Mouse (Mus musculus): ENCODE results near the gene Pgs1.

Gene Pgs1

DNA sequence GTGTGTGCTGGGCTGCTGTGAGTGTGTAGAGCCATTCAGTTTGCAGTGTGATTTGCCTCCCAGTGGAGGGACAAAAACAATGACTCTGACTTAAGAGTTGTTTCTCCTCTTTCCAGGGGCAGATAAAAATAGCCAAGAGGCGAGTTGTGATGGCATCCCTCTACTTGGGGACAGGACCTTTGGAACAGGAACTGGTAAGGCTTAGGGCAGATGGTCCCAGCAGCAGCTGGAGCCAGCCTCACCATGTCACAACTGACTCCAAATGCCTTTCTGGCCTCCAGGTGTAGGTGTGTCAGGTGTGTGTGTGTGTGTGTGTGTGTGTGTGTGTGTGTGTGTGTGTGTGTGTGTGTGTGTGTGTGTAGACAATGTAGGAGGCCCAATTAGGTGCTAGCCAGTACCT lies 14.0 kb downstream of the Pgs1 start:
- DNase-seq (ENCODE audit: low read depth, low spot score), result no peak

DNA sequence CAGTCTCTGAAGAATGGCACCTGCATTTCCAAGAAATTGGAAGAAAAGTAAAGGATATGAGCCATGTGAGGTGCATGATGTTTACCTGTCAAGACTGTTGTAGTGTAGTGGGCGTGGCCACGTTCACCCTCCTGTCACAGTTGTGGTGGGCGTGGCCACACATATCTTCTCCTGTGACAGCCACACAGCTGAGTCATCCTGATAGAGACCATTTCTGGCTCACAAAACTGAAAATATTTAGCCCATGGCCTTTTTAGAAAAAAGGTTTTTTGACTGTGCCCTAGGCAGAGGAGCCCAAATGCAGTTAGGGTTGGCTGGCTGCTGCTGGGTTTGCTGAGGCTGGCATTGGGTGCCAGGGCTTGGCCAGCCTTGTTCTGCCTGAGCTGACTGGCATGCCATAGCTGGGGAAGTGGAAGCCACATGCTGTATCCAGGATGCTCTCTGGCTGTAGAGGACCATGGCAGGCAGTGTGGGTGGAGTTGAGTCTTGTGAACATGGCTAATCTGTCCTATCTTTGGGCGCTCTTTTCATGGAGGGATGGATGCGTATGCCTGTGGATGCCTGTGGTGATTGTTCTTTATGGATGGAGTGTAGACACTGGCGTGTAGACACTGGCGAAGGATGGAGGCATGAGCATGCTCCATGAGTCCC lies 14.6 kb downstream of the Pgs1 start:
- DNase-seq (ENCODE audit: low read depth, low spot score), result no peak

DNA sequence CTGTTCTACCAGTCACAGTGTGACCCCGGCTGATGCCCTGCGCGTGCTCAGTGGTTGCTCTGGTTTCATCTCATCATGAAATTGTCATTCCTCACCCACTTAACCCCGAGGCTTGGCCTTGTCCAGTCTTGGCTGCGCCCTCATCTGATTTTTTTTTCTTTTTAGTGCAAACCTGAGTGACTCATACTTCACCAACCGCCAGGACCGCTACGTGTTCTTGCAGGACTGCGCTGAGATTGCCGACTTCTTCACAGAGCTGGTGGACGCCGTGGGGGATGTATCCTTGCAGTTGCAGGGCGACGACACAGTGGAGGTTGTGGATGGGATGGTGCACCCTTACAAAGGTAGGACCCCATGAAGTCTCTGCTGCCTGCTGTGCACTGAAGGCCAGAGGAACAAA lies 17.1 kb downstream of the Pgs1 start:
- DNase-seq (ENCODE audit: low read depth, low spot score), result no peak

DNA sequence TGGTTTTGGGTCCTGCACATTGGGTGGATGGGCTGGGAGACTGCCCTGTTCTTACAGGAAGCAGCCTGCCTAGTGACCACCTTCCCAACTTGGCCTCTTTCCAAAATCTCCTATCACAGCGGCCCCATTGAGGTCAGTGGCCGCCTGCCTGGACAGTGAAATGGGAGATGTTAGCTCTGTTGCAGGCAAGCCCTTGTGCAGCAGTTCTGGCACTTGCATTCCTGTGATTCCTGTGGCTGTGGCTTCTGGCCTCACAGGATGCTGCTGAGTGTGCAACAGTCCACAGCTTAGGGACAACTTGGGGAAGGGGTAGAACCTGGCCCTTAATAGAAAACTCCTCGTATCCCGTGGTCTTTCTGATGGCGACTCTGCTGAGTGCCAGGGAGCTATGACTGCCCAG lies 17.6 kb downstream of the Pgs1 start:
- no peak for DNase-seq (ENCODE audit: low read depth, low spot score)

DNA sequence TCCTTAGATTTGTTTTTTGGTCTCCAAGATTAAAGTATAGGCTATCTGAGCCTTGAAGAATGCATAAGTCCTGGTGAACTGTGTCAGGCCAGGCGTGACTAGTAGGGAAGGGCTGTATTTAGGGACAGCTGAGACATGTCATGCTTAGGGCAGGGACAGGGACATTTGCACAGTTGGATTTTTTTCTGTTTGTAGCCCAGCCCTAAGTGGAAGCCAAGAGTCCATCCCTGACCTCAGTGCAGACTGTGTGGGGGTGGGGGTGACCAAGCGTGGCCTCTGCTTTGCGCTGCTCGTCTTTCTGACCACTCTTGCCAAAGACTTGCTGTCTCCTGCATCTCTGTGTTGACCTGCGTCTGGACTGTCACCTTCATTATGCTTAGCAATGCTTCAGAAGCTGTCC lies 18.1 kb downstream of the Pgs1 start:
- no peak for DNase-seq (ENCODE audit: low read depth, low spot score)

DNA sequence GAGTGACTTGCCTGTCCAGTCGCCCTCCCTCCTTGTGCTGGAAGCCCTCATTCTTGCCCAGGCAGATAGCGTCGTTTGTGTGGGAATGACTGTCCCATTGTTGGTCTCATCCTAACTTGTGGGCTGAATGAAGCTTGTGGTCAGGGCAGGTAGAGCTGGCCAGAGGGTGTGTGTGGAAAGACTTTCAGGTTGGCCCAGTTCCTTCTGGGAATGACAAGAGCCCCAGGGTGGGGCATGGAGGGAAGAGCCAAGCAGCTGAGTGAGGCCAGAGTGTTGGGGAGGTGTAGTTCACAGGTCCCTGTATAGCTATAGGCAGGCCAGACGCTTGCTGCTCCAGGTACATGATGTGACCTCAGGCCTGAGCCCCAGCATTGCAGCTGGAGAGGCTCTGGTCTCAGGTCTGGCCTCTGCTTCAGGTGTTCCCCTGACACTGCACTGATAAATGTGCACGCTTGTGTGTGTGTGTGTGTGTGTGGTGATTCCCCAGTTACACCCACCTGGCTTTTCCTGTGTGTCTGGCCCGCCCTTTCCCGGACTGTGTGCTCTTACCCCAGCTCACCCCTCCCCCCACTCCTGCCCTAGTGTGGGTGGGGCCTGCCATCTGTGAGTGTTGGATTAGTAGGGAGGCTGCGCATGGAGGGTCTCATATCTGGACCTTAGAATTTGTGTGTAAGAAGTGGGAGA lies 21.5 kb downstream of the Pgs1 start:
- DNase-seq (ENCODE audit: low read depth, low spot score), result no peak

DNA sequence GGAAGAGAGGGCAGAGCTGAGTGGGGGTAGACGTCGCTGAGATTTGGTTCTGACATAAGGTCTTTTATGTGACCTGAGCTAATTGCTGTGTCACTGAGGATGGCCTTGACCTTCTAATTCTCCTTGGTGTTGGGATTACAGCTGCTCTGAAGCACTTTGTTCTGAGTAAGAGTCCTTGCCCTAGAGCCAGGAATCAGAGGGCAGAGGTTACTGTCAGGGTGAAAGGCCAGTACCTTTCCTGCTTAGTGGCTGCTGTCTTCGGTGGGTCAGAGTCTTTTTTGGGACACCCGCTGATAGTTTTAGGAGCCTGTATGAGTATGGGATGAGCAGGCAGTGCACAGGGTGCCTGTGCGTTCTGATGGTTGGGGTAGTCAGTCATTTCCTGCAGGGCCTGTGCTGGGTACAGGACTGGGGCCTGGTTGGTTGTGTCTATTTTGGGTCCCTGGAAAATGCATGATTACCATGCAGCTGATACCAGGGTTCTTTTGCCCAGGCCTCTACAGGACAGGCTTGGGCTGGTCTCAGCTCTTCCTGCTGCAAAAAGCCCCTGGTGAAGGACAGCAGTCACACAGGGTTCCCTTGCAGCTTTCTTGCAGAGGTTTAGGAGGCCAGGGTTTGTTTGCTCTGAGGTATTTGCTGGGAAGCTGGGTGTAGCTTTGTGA lies 22.2 kb downstream of the Pgs1 start:
- no peak for DNase-seq (ENCODE audit: low read depth, low spot score)

DNA sequence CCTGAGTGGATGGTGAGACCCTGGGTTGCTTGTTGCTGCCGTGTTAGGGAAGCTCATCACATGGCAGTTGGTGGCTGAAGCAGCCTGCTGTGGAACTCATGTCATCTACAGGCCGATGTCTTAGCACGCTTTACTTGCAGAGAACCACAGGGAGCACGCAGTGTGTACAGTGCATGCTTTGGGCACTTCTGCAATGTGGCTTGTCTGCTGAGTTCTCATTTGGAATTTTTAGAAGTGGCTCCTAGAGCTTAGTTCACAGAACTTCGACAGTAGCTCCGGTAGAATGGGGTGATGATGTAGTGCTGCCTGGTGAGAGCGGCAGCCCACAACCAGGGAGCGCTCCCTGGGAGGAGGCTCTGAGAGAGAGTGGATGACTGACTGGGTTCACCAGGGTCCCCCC lies 22.8 kb downstream of the Pgs1 start:
- no peak for DNase-seq (ENCODE audit: low read depth, low spot score)

DNA sequence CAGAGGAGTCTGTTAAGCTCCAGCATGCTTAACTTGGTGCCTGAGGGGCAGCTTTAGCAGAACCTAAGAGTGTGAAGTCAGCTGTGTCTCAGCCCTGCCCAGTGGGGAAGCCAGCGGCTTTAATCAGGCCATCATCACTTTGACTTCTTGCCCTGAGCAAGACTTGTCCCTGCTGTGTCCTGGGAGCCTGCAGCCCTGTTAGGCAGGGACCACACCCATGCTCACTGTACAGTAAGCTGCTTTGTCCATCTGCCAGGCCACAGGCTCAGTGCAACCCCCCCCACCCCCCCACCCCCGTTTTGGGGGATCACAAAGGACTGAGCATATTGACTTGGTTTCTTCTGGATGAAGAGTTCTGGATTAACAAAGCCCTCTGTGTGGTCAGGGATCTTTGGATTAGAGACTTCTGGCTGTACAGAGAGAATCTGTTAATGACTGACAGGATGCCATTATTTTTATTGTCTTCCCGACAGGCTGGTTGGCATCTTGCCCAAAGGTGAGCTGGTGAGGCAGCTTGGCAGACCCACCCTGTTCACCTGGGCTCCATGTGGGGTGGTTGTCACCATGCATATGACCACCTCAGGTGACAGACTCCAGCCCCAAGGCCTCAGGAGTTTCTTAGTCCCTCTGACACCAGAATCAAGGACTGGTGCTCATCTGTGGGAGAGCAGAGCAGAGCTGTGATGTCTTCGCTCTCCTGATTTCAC lies 23.9 kb downstream of the Pgs1 start:
- DNase-seq (ENCODE audit: low read depth, low spot score), result no peak

DNA sequence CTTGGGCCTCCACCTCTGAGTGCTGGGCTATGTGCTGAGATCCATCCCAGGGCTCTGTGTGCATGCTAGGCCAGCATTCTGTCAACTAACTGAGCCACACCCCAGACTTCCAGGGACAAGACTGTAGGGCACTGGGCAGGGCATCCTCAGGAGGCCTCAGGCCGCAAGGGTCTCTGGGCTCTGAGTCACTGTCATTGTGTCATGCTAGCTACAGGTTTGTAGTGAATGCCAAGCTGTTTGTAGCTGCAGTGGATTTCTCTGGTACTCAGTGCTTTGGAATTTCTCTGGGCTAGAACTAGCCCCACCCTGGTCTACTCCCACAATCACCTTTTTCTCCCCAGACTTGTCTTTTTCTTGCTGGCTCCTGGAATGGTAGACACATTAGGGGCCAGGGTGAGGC lies 26.5 kb downstream of the Pgs1 start:
- no peak for DNase-seq (ENCODE audit: low read depth, low spot score)

DNA sequence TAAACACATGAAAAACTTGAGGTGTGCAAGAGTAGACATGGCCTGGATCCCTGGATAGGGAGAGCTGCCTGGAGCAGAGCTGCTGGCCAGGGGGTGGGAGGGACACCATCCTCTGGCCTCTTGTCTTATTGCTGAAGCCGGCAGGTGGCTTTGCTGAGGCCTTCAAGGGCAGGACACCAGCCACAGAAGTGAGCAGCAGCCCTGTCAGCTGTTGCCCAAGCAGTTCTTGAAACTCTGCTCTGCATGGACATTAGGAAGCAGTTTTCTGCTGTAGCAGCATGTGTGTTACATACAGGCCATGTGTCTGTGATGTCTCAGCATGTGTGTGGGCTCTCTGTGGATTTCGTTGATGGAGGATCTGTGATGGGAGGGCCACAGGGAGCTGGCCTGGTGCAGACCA lies 27.2 kb downstream of the Pgs1 start:
- no peak for DNase-seq (ENCODE audit: low read depth, low spot score)

DNA sequence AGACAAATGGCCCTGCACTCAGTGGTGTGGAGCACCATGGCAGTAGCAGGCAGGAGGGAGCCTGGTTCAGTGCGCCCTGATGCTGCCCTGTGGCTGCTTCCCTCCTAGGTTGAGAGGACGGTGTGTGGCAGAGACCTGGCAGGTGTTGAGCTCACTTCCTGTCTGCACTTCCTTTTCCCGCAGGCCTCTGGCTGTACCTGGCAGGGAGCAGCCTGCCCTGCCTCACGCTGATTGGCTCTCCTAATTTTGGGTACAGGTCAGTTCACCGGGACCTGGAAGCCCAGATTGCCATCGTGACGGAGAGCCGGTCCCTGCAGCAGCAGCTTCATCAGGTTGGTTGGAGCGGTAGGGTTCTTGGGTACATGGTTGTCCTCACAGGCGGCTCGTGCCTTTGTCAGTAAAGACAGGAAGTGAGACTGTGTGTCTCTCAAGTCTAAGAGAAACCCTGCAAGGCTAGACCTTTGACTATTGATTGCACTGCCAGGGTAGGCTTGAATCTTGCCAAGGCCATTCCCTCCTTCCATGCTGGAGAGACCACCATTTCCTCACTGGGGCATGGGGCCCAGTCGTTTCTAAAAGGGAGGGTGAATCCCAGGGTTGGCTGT lies 28.4 kb downstream of the Pgs1 start:
- no peak for DNase-seq (ENCODE audit: low read depth, low spot score)

DNA sequence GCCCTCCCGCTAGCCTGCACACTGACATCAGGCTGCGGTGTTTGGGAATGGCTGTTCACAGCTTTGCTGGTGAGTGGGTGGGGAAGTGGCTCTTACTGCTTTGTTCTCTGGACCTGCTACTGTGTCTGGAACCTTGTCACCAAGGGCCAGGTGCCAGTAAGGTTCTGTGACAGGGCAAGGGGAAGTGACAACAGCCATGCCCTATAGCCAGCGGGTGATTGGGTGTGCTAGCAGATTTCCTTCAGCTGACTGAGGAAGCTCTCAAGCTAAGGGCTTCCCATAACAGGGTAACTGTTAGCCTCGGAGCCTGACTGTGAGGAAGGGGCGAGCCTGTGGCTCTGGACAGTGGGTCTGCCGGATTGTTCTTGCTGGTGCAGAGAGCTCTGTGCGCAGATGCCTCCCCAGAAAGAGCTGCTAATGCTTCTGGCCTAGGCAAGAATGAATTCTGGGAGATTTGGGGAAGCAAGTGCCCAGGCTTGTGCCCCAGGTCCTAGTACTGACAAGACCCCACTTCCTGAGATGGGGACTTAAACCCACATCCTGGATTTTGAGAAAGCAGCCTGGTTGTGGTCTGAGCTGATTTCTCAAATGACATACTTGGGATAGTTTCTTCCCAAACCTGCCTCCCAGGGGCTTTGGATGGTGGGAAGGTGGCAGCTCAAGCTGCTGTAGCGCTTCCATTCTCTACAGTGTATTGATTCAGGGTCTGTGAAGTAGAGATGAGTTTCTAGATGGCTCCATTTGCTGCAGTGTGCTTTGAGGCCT lies 29.5 kb downstream of the Pgs1 start:
- DNase-seq (ENCODE audit: low read depth, low spot score), result no peak

DNA sequence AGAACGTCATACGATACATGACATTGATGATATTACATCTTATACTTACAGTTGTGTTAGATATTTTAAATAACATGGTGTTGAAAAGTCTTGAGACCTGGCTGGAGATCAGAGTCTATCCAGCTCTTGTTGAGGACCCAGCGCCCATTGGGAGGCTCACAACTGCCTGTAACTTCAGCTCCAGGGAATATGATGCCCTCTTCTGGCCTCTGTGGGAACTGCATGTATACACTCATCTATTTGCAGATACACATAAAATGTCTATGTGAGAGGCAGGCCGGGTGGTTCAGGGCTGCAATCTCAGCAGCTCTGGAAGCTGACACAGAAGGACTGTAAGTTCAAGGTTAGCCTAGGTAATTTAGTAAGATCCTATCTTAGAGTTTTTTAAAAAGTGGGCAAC lies 32.2 kb downstream of the Pgs1 start:
- DNase-seq (ENCODE audit: low read depth, low spot score), result no peak

DNA sequence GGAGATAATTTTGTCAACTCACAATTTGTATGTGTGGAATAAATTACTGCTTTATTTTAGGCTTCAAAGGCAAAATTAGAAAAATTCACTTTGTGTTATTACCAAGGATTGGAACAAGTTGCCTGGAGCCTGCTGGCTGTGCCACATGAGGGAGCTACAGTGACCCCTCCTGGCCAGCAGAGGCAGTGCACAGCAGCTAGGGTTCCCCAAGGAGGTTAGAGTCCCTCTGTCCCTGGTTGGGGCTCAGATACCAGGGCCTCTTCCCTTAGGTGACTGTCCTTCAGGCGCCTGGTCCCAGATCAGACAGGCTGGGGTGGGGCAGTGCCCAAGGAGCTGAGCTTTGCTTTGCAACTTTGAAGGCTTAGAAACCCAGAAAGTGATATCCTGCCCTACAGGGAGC lies 35.7 kb downstream of the Pgs1 start:
- no peak for DNase-seq (ENCODE audit: low read depth, low spot score)

DNA sequence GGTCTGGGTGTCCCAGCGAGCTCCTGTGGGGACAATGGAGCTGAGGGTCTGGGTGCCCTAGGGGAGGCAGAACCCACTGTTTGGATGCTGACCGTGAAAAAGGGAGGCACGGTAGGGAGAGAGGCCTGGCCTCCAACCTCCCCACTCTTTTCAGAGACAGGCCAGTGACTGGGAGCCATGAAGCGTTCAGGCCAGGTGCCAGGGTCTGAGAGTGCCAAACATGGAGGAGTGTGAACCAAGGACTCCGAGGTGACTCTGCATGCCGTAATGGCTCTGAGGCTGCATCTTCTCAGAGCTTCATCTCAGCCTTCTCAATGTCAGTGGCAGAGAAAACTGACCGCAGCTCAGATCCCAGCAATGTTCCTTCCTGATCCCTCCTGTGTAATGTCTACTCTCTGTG lies 37.4 kb downstream of the Pgs1 start:
- no peak for DNase-seq (ENCODE audit: low read depth, low spot score)

DNA sequence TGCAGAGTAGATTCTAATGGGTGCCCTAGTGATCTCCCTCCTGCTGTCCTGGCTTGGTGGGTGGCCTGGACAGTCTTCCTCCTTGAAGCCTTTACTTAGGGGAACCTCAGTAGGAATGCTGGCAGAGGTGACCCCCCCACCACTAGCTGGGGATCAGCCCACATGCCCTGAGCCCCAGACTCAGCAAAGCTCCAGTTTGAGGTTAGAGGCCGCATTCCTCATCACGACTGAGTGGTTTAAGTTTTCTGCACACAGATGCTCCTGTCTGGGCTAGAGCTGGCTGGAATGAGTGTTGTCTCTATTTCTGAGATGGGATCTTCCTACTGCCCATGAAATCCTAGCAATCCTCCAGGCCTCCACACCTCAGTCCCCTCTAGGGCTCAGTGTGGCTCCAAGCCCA lies 38.0 kb downstream of the Pgs1 start:
- DNase-seq (ENCODE audit: low read depth, low spot score), result no peak

DNA sequence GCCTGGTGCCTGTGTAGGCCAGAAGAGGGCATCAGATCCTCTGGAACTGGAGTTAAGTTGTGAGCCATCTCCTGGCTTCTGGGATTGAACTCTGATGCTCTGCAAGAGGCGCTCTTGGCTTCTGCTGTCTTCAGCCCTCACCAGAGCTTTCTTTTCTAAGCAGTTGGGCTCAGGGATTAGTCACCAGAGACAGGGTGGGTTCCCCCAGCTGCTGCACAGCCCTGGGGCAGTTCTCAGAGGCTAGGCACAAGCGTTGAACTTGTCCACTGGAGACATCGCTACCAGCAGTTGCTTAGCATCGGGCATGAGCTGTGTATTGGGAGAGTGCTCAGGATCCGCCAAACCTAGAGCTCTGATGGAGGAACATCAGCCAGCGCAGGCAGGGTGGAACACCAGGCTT lies 43.1 kb downstream of the Pgs1 start:
- DNase-seq (ENCODE audit: low read depth, low spot score), result no peak

DNA sequence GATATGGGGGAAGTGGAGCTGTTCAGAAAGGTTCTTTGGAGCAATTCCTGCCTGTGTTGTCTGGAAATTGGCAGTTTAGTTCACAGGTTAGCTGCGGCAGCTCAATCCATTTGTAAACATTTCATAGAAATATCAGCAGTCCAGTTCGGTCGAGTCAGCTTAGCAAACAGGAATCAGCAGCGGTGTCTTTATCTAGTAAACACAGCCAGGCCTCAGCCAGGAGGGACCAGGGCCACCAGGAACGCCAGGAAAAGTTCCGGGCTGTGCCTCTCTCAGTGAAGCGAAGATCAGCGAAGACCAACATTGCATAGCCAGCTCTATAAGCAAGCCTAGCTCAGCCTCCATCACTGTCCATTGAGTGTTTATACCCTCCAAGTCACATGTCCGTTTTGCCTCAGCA lies 45.0 kb downstream of the Pgs1 start:
- no peak for DNase-seq (ENCODE audit: low read depth, low spot score)

DNA sequence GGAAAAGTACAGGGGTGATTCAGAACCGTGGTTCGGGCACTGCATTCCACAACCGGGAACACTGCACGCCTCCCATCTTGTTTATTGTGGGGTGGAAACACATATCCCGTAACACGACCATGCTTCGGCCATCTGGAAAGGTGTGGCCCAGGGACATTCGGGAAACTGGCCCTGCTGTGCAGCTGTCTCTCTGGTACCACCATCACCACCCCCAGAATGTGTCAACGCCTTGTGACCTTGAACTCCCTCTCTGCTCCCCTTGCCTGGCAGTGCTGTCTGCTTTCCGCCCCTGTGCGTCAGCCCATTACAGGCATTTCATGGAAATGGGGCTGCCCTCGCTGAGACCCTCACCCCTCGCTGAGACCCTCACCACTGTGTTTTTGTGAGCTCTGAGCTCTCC lies 48.3 kb downstream of the Pgs1 start:
- no peak for DNase-seq (ENCODE audit: low read depth, low spot score)

DNA sequence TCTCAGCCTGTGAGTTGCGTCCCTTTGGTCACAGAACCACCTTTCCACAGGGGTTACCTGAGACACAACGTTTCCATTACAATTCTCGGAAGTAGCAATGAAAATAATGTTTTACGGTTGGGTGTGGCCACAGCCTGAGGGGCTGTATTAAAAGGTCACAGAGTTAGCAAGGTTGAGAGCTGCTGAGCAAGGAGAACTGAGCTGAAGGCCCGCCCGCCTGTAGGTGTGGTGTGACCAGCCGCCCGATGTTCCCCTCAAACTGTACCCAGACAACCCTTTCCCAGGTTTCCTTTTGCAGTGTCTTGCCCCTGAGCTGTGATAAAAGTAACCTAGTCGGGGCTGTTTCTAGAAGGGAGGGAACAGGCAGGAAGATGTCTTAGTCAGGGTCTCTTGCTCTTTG lies 49.0 kb downstream of the Pgs1 start:
- DNase-seq (ENCODE audit: low read depth, low spot score), result no peak

DNA sequence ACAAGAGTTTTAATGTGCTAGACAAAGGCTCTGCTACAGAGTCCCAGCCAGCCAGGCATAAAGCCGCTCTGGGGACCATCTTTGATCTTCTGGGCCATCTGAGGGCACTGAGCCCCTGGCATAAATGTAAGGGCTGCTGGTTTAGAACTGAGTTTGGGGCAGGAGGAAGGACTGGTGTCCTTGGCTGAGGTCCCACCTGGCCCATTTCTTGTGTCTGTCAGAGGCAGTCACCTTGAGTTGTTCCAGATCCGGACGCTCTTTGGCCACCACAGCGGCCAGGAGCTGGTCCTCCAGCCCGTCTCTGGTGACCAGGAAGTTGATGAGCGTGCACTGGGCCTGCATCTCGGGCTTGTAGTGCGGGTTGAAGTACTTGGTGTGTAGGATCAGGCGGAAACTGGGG lies 56.7 kb downstream of the Pgs1 start:
- DNase-seq (ENCODE audit: low read depth, low spot score), result no peak

Data from telencephalon, adult 2 months (tissue).